Mouse (Mus musculus): ENCODE results near the gene Zc3h7b.

DNA sequence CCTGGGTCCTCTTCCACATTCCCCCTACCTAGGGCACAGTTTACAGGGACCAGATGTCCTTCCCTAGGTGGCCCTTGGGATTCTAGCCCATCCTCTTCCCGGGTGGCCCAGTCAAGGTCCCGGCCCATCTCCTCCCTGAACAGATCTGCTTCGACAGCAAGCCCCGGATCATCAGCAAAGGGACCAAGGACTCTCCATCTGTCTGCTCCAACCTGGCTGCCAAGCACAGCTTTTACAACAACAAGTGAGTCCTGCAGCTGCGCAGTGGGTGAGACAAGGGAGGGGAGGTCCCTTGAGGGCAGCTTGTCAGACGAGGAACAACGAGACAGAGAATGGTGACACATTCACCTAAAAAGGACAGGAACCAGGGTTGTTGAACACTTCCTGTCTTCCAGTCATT lies 37.0 kb downstream of the Zc3h7b start:
- TF ChIP-seq POLR2A (IDR thresholded peaks at IDR 0.05; ENCODE audit: insufficient read depth, low read depth, low read length) (no peak), CTCF (IDR thresholded peaks at IDR 0.05) (no peak), EP300 (IDR thresholded peaks at IDR 0.05; ENCODE audit: insufficient read depth, low read depth, low read length) (no peak)

Data from heart, adult 2 months (tissue).